Mouse (Mus musculus): Measurements from ENCODE around the gene Cct3. TPM values are rescaled to one million over a fixed set of nuclear protein-coding genes. Genes with fewer than 3 reads are reported as not detected.
"Not testable (repeated sequence)": the region's sequence is repeated elsewhere in the genome, so short reads cannot be mapped to it uniquely, and the experiment has no call there.

Cct3 gene
- polyA plus RNA-seq, 1 experiment, result 157 TPM

DNA sequence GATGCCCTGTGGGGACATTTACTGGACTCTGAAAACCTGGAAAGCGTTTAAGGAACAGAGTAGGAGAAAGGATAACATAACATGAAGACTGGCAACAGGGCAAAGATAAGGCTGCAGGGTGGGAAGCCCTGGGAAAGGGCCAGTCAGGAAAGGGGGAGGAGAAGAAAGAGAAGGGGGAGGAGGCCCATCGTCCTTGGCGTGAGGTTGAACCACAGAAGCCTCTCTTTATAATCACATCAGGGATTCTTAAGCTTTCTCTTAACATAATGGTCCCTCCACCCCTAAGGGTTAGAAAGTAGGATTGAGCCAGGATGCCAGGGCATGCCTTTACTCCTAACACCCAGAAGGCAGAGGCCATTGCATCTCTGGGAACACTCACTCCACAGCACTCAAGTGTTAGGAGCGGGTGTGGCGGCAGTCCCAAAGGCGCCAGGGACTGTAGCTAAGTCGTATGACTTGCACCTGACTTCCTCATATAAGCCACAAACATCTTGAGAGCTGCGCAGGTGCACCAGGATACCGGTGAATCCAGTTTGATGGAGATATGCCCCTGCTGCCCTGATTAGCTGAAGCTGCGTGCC is 8.7 kb upstream of the Cct3 start:
- not testable (repeated sequence) for DNase-seq (ENCODE audit: extremely low spot score in 1 of 2, low spot score in 1 of 2)

GRCm38 (mm10) chr3:88291970-88292369 is 4.9 kb upstream of the Cct3 start:
- peak in 1 of 2 experiments; percentile 15 for DNase-seq (ENCODE audit: extremely low spot score in 1 of 2, low spot score in 1 of 2)

- not testable (repeated sequence) for DNase-seq (ENCODE audit: extremely low spot score in 1 of 2, low spot score in 1 of 2)
Observed at GRCm38 (mm10) chr3:88295272-88295671, 1.6 kb upstream of the Cct3 start.

- DNase-seq (ENCODE audit: extremely low spot score in 1 of 2, low spot score in 1 of 2), result no peak
Observed at GRCm38 (mm10) chr3:88296110-88296560, 781 bp upstream of the Cct3 start.

GRCm38 (mm10) chr3:88297321-88297851 is 470 bp downstream of the Cct3 start:
- peak; percentile 63 to 72 for DNase-seq (ENCODE audit: extremely low spot score in 1 of 2, low spot score in 1 of 2)

DNA sequence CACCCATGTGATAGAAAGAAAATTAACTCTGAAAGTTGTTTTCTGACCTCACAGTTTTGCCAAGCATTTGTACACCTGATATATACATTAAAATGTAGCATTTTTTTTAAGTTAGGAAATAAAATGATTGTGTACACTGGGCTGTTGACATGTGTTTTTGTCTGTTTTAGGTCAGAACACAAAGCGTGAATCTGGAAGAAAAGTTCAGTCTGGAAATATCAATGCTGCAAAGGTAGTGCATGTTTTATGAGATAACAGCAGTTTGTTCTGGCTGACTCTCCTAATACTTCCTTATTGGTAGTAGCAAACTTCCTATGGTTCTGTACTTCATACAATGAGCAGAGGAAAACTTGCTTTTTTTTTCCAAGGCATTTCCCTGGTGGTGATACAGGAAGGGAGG is 2.3 kb downstream of the Cct3 start:
- no peak for DNase-seq (ENCODE audit: extremely low spot score in 1 of 2, low spot score in 1 of 2)

DNA sequence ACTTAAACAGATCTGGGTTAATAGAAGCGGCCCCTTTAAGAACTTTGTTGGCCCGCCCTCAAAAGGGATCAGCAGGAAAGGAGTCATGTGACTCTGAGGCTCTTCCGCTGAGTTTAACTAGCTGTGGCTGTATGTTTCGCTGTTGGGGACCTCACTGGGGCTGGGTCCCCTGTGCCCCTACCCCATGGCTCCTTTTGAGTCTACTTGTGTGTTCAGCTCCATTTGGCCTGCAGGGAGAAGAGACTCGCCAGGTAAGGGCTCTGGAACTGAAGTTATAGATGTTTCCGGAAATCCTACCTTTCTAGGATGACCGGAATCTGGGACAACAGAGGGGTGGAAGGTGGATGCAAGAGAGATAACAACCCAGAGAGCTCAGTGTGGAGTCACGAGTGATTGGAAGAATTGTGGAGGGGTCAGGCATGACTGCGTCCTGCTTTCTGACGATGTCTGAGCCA is 28.1 kb downstream of the Cct3 start, which contains the start of gene Glmp:
Glmp (plus strand) TSS at position 73 of the 455 bp plus-strand sequence.
- peak; percentile 29 to 74 for DNase-seq (ENCODE audit: extremely low spot score in 1 of 2, low spot score in 1 of 2)

DNA sequence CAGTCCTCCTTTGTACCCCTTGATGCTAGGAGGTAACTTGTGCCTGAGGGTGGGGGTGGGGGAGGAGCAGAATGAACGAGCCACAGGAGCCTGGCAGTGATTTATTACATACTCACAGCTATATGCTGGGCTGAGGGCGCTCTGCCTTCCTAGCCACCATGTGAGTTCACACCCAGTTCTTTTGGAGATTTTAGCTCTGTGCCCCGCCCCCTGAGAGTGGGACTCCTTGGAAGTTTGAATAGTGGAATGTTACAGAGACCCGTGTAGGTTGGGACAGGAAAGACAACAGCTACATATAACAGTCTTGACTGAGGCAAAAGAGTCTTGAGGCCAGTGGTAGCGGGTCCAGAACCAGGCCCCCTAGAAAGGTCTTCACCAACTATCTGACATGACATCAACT is 32.0 kb downstream of the Cct3 start:
- DNase-seq (ENCODE audit: extremely low spot score in 1 of 2, low spot score in 1 of 2), result no peak

- DNase-seq (ENCODE audit: extremely low spot score in 1 of 2, low spot score in 1 of 2), result peak in 1 of 2 experiments; percentile 50
Observed at GRCm38 (mm10) chr3:88331282-88331681, 34.4 kb downstream of the Cct3 start.

- DNase-seq (ENCODE audit: extremely low spot score in 1 of 2, low spot score in 1 of 2), result no peak
Observed at GRCm38 (mm10) chr3:88334029-88334658, 37.2 kb downstream of the Cct3 start.

- DNase-seq (ENCODE audit: extremely low spot score in 1 of 2, low spot score in 1 of 2), result no peak
Observed at GRCm38 (mm10) chr3:88334902-88335435, 38.1 kb downstream of the Cct3 start.

DNA sequence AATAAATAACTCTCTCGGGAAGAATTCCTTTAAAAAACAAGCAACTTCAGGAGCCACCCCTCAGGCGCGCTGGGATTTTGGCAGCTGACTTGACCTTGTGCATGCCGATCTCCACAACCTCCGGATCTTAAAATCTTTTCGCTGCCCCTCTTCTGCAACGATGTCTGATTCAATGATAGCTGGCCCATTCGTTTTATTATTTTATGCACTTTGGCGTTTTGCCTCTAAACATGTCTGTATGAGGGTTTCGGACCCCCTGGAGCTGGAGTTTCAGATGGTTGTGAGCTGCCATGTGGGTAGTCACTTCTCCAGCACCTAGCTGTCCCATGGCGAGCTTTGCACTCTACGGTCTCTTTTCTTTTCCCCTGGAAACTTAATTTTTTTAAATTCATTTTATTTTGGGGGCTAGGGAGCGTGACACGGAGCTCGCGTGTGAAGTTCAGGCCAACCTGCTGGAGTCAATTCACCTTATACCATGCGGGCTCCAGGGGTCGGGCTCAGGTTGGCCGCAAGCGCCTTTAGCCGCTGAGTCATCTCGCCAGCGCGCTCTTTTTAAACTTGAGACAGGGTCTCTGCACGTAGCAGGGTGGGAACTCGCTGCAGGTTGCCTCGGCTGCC is 38.6 kb downstream of the Cct3 start:
- no peak for DNase-seq (ENCODE audit: extremely low spot score in 1 of 2, low spot score in 1 of 2)

DNA sequence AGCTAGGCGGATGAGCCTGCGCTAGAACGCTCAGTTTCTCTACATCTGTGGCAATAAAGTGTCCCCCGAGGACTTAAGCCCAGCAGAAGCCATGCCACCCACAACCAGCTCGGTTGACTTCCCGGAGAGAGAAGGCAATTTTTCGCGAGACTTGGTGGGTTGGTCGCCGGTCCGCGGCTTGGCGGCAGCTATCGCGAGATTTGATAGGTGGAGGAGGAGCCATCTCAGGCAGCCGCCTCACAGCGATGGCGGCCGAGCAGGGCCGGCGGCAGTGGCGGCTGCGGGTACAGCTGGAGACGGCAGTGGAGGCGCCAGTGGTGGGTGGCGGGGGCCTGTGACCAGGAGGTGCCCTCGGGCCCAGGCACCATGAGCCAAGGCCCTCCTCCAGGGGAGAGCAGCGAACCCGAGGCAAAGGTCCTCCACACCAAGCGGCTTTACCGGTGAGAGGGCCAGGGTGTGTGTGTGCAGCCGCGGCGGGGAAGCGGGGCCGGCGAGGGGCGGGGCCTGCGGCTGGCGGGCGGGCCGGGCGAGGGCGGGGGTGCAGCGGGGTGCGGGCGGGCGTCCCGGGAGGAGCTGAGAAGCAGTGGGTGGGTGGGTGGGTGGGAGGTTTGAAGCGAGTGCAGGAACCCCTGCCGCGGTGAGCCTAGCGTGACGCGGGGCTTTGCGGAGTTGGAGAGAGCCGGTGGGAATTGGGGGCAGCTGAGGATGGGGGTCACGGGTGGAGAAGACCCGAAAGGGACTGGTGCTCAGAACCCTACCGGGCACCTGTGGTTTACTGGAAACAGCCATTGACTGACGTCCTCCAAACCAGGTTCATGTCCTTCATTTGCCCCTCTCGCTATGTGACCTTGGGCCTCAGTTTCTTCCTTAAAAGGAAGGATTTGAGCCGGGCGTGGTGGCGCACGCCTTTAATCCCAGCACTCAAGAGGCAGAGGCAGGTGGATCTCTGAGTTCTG is 39.4 kb downstream of the Cct3 start, which contains the start of the genes Tmem79 and Smg5:
Tmem79 (minus strand) TSS at position 91 of the 956 bp plus-strand sequence.
Smg5 (plus strand) TSS at position 203 of the 956 bp plus-strand sequence.
- DNase-seq (ENCODE audit: extremely low spot score in 1 of 2, low spot score in 1 of 2), result peak; percentile 91 to 97

GRCm38 (mm10) chr3:88337367-88338020 is 40.6 kb downstream of the Cct3 start:
- peak in 1 of 2 experiments; percentile 57 for DNase-seq (ENCODE audit: extremely low spot score in 1 of 2, low spot score in 1 of 2)

- DNase-seq (ENCODE audit: extremely low spot score in 1 of 2, low spot score in 1 of 2), result no peak
Observed at GRCm38 (mm10) chr3:88338316-88338715, 41.4 kb downstream of the Cct3 start.

- DNase-seq (ENCODE audit: extremely low spot score in 1 of 2, low spot score in 1 of 2), result no peak
Observed at GRCm38 (mm10) chr3:88339006-88339405, 42.1 kb downstream of the Cct3 start.

GRCm38 (mm10) chr3:88350732-88351131 is 53.8 kb downstream of the Cct3 start:
- DNase-seq (ENCODE audit: extremely low spot score in 1 of 2, low spot score in 1 of 2), result peak in 1 of 2 experiments; percentile 29

- DNase-seq (ENCODE audit: extremely low spot score in 1 of 2, low spot score in 1 of 2), result no peak
Observed at GRCm38 (mm10) chr3:88352907-88353306, 56.0 kb downstream of the Cct3 start.
